Comparison of ENCODE assay signal across 24 mouse cellular contexts in the genomic region with DNA sequence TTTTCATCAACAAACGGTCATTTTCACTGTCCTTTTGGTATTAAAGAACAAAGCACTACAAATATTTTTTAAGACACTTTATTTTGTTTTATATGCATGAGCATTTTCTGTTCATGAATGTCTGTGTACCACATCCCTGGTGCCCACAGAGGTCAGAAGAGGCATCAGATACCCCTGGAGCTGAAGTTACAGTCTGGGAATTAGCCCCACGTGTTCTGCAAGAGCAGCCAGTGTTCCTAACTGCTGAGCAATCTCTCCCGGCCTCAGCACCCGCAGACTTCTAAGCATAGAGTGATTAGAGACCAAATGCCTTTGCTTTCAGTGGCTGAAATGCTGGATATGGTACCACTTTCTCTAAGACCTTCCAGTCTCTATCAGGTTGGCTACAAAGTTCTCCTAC.
"Had no signal": no experiment of that assay in that cellular context is flagged by ENCODE, and none has a peak within 500 bp of the region (broad histone marks: within the 10 kb centered on the region; RNA-seq: fewer than 3 reads in every experiment).

No protein-coding gene starts in this region.

- H3K9ac ChIP-seq: limb, embryonic 13.5 days; liver, embryonic 12.5 days; liver, embryonic 15.5 days; lung, embryonic 15.5 days; neural tube, embryonic 12.5 days; neural tube, embryonic 15.5 days had no signal

- H3K4me3 ChIP-seq: layer of hippocampus, adult 2 months; limb, embryonic 10.5 days; limb, embryonic 13.5 days; liver, embryonic 12.5 days; liver, embryonic 15.5 days; lung, embryonic 15.5 days; megakaryocyte, embryonic 14.5 days; midbrain, embryonic 10.5 days; neural tube, embryonic 12.5 days; neural tube, embryonic 15.5 days had no signal

- H3K27ac ChIP-seq: layer of hippocampus, adult 2 months; limb, embryonic 10.5 days; limb, embryonic 13.5 days; liver, embryonic 12.5 days; liver, embryonic 15.5 days; lung, embryonic 15.5 days; midbrain, embryonic 10.5 days; neural tube, embryonic 12.5 days; neural tube, embryonic 15.5 days; stomach, postnatal 0 days had no signal

- DNase-seq: kidney, postnatal 25 days; layer of hippocampus, adult 9-11 months; liver; lung, adult 18-20 months; lung, postnatal 10 days; lung, postnatal 36 days; midbrain, embryonic 14.5 days; right cerebral cortex, adult 18-20 months; right cerebral cortex, postnatal 14 days; right cerebral cortex, postnatal 4 days; thymus, adult 2 months; thymus, postnatal 14 days; thymus, postnatal 4 days had no signal

- ATAC-seq: liver, embryonic 12.5 days had no signal

- H3K4me1 ChIP-seq: limb, embryonic 10.5 days; liver, embryonic 12.5 days; liver, embryonic 15.5 days; lung, embryonic 15.5 days; midbrain, embryonic 10.5 days; neural tube, embryonic 12.5 days; neural tube, embryonic 15.5 days had no signal

- H3K36me3 ChIP-seq: limb, embryonic 10.5 days; limb, embryonic 13.5 days; liver, embryonic 12.5 days; liver, embryonic 15.5 days; lung, embryonic 15.5 days; midbrain, embryonic 10.5 days; neural tube, embryonic 12.5 days; neural tube, embryonic 15.5 days had no signal

- H3K4me2 ChIP-seq: limb, embryonic 13.5 days; liver, embryonic 12.5 days; liver, embryonic 15.5 days; lung, embryonic 15.5 days; neural tube, embryonic 12.5 days; neural tube, embryonic 15.5 days had no signal

- H3K9me3 ChIP-seq: limb, embryonic 10.5 days; limb, embryonic 13.5 days; liver, embryonic 12.5 days; liver, embryonic 15.5 days; lung, embryonic 15.5 days; megakaryocyte, embryonic 14.5 days; midbrain, embryonic 10.5 days; neural tube, embryonic 12.5 days; neural tube, embryonic 15.5 days had no signal

- H3K27me3 ChIP-seq: limb, embryonic 13.5 days; liver, embryonic 12.5 days; liver, embryonic 15.5 days; lung, embryonic 15.5 days; megakaryocyte, embryonic 14.5 days; neural tube, embryonic 12.5 days; neural tube, embryonic 15.5 days had no signal
